Mouse (Mus musculus) embryonic fibroblast, embryonic 13.5 days (primary cell): Measurements from ENCODE around the gene Ago3.

Source experiments
- CTCF ChIP-seq: IDR thresholded peaks from 2 replicates; pipeline ENCODE4 v1.5.1; 2011; ENCODE audit warnings: mild to moderate bottlenecking, control low read depth, low read length, moderate library complexity, borderline replicate concordance; ENCODE audit not compliant: insufficient read depth
- POLR2A ChIP-seq: IDR thresholded peaks from 2 replicates; pipeline ENCODE4 v1.6.1; 2011; ENCODE audit warnings: low read depth, mild to moderate bottlenecking, control low read depth, low read length, moderate library complexity

DNA sequence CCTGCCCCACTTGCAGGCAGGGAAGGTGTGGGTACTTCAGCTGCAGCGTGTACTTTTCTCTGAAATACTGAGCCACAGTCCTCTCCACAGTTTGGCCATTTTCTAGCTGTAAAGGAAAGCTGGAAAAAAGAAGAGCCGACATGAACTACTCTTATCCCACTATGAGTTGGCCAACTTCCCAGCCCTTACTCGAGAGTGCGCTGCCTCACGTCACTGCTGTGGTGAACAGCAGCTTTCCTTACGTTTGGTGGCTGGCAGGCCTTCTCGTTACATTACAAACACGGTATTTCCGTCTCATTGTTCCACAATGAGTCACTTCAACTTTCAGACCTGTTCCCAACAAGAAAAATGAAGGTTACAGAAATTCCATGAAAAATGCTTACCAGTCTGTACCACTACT, 57.9 kb downstream of the Ago3 start:
- no peak for TF ChIP-seq POLR2A
- no peak for TF ChIP-seq CTCF
